Mouse (Mus musculus) heart, embryonic 11.5 days (tissue): ENCODE results near the gene Palld. TPM values are rescaled to one million over a fixed set of nuclear protein-coding genes. Genes with fewer than 3 reads are reported as not detected.

Experiments
- ATAC-seq: fragments of 200-750 bp; cut with Nextera tagmentation; replicated peaks from 2 replicates; pipeline ENCODE4 v1.8.0; 2017; ENCODE audit warnings: moderate library complexity; ENCODE audit not compliant: insufficient number of reproducible peaks, low FRiP score, low TSS enrichment
- H3K27ac ChIP-seq: fragments of 300-500 bp; sonication (generic); 2 replicates; pipeline ENCODE4 v1.5.1; 2014; ENCODE audit warnings: mild to moderate bottlenecking, low read depth, low read length
- H3K27me3 ChIP-seq: fragments of 300-500 bp; sonication (generic); 2 replicates; pipeline ENCODE4 v1.6.1; 2014; ENCODE audit warnings: mild to moderate bottlenecking, low read length, mixed read lengths; ENCODE audit not compliant: control insufficient read depth, insufficient read depth
- H3K36me3 ChIP-seq: fragments of 300-500 bp; sonication (generic); 2 replicates; pipeline ENCODE4 v1.6.1; 2014; ENCODE audit warnings: mild to moderate bottlenecking, low read length, moderate library complexity, mixed read lengths; ENCODE audit not compliant: control insufficient read depth, insufficient read depth
- H3K4me1 ChIP-seq: fragments of 300-500 bp; sonication (generic); 2 replicates; pipeline ENCODE4 v1.6.1; 2014; ENCODE audit warnings: low read length; ENCODE audit not compliant: control insufficient read depth, insufficient read depth
- H3K4me2 ChIP-seq: fragments of 300-500 bp; sonication (generic); 2 replicates; pipeline ENCODE4 v1.6.1; 2014; ENCODE audit warnings: mild to moderate bottlenecking, moderate library complexity
- H3K4me3 ChIP-seq: fragments of 300-500 bp; sonication (generic); 2 replicates; pipeline ENCODE4 v1.5.1; 2014; ENCODE audit warnings: low read depth, low read length
- H3K9ac ChIP-seq: fragments of 300-500 bp; sonication (generic); 2 replicates; pipeline ENCODE4 v1.6.1; 2014; ENCODE audit warnings: mild to moderate bottlenecking, low read depth, low read length, moderate library complexity
- H3K9me3 ChIP-seq: fragments of 300-500 bp; sonication (generic); replicated peaks from 2 replicates; pipeline ENCODE4 v1.6.1; 2016; ENCODE audit warnings: low read length; ENCODE audit not compliant: control insufficient read depth
- WGBS: fragments of 180-500 bp; shearing (Covaris S2); extraction: QIAGEN DNeasy Blood & Tissue Kit; methylation state at CpG from one replicate; pipeline ENCODE4 v1.1.7; 2014; ENCODE audit not compliant: insufficient replicate concordance; 5-methylcytosine and 5-hydroxymethylcytosine counted together
- polyA plus RNA-seq: library from polyadenylated mRNA; unstranded; fragments of >200 nt; fragmentation: Nextera tagmentation; extraction: Ambion mirVana; gene quantifications from 2 replicates; pipeline ENCODE4 v1.2.1, GENCODE M21; 2014

Gene Palld
- polyA plus RNA-seq, 1 experiment from 2014 or later = 157 TPM

- Histone ChIP-seq H3K4me2 (no peak overlapping the region), H3K27me3 (no peaks in the 10 kb centered on the region), H3K4me1 (peaks cover 22% of the 10 kb centered on the region), H3K27ac (no peak overlapping the region), H3K9me3 (no peaks in the 10 kb centered on the region), H3K4me3 (no peak overlapping the region), H3K36me3 (no peaks in the 10 kb centered on the region), H3K9ac (no peak overlapping the region)
- no peak for ATAC-seq
- WGBS = 79% methylated on average over 4 of the region's 4 CpGs
These were observed 14.8 kb upstream of the Palld start for GRCm38 (mm10) chr8:61917287-61917686.

- H3K36me3 ChIP-seq = no peaks in the 10 kb centered on the region
- H3K4me2 ChIP-seq = no peak overlapping the region
- no peaks in the 10 kb centered on the region for H3K9me3 ChIP-seq
- no peak for ATAC-seq
- H3K4me3 ChIP-seq = no peak overlapping the region
- H3K9ac ChIP-seq = no peak overlapping the region
- H3K4me1 ChIP-seq = peaks cover 21% of the 10 kb centered on the region
- no peaks in the 10 kb centered on the region for H3K27me3 ChIP-seq
- H3K27ac ChIP-seq = peak overlapping the region; percentile 10; the same call in 1 of the 2 replicates
- 66% methylated on average over 9 of the region's 9 CpGs for WGBS
These were observed 11.5 kb upstream of the Palld start for GRCm38 (mm10) chr8:61913957-61914356.

GRCm38 (mm10) chr8:61912817-61913216 lies 10.3 kb upstream of the Palld start:
- Histone ChIP-seq H3K4me1 (peaks cover 25% of the 10 kb centered on the region), H3K27me3 (no peaks in the 10 kb centered on the region), H3K9ac (no peak overlapping the region), H3K4me2 (no peak overlapping the region), H3K9me3 (no peaks in the 10 kb centered on the region), H3K4me3 (no peak overlapping the region), H3K27ac (no peak overlapping the region), H3K36me3 (no peaks in the 10 kb centered on the region)
- ATAC-seq = no peak
- 85% methylated on average over 5 of the region's 5 CpGs for WGBS

GRCm38 (mm10) chr8:61909313-61909712 lies 6.8 kb upstream of the Palld start:
- 0 out of 2 replicates have a peak overlapping the region, but pooled peaks have one; percentile 14 for H3K4me2 ChIP-seq

GRCm38 (mm10) chr8:61908303-61909215 lies 6.1 kb upstream of the Palld start:
- Histone ChIP-seq H3K4me2 (peak overlapping the region; percentile 48), H3K4me3 (no peak overlapping the region), H3K9ac (peak overlapping the region; percentile 49; the same call in 1 of the 2 replicates), H3K9me3 (no peaks in the 10 kb centered on the region), H3K4me1 (peaks cover 19% of the 10 kb centered on the region), H3K27ac (peak overlapping the region; percentile 94), H3K27me3 (no peaks in the 10 kb centered on the region), H3K36me3 (no peaks in the 10 kb centered on the region)
- peak; percentile 85 for ATAC-seq
- 24% methylated on average over 13 of the region's 13 CpGs for WGBS

More at GRCm38 (mm10) chr8:61909313-61909712, 6.8 kb upstream of the Palld start:
- Histone ChIP-seq H3K27me3 (no peaks in the 10 kb centered on the region), H3K36me3 (no peaks in the 10 kb centered on the region), H3K9ac (no peak overlapping the region), H3K4me3 (no peak overlapping the region), H3K27ac (peak overlapping the region; percentile 94), H3K4me1 (peaks cover 25% of the 10 kb centered on the region), H3K9me3 (no peaks in the 10 kb centered on the region)
- ATAC-seq = no peak
- 54% methylated on average over 3 of the region's 3 CpGs for WGBS

GRCm38 (mm10) chr8:61901028-61901717 lies 1.3 kb downstream of the Palld start:
- Histone ChIP-seq H3K36me3 (no peaks in the 10 kb centered on the region), H3K9me3 (no peaks in the 10 kb centered on the region), H3K9ac (peak overlapping the region; percentile 79), H3K27ac (peak overlapping the region; percentile 77), H3K4me2 (peak overlapping the region; percentile 63), H3K27me3 (no peaks in the 10 kb centered on the region), H3K4me1 (peaks cover 9% of the 10 kb centered on the region; the same call in 1 of the 2 replicates), H3K4me3 (peak overlapping the region; percentile 47)
- WGBS = 42% methylated on average over 6 of the region's 6 CpGs
- ATAC-seq = no peak

- Histone ChIP-seq H3K9me3 (no peaks in the 10 kb centered on the region), H3K27me3 (no peaks in the 10 kb centered on the region), H3K4me2 (peak overlapping the region; percentile 51), H3K4me3 (no peak overlapping the region), H3K4me1 (peaks cover 21% of the 10 kb centered on the region), H3K27ac (0 out of 2 replicates have a peak overlapping the region, but pooled peaks have one; percentile 29), H3K9ac (0 out of 2 replicates have a peak overlapping the region, but pooled peaks have one; percentile 34), H3K36me3 (no peaks in the 10 kb centered on the region; the same call in 1 of the 2 replicates)
- 54% methylated on average over 1 of the region's 1 CpGs for WGBS
- ATAC-seq = peak; percentile 52; the same call in 1 of the 2 replicates
These were observed 5.1 kb downstream of the Palld start for GRCm38 (mm10) chr8:61897402-61897801.

GRCm38 (mm10) chr8:61896742-61897141 lies 5.7 kb downstream of the Palld start:
- Histone ChIP-seq H3K4me3 (no peak overlapping the region), H3K27me3 (no peaks in the 10 kb centered on the region), H3K9me3 (no peaks in the 10 kb centered on the region), H3K9ac (no peak overlapping the region), H3K27ac (no peak overlapping the region), H3K4me2 (peak overlapping the region; percentile 16), H3K36me3 (no peaks in the 10 kb centered on the region; the same call in 1 of the 2 replicates), H3K4me1 (peaks cover 21% of the 10 kb centered on the region)
- ATAC-seq = no peak
- 81% methylated on average over 1 of the region's 1 CpGs for WGBS
